9 mouse cellular contexts compared by ENCODE assay signal in genomic region chr4:117283271-117284191, GRCm38 (mm10). TPM values are rescaled to one million over a fixed set of nuclear protein-coding genes. Genes with fewer than 3 reads are reported as not detected.
A peak's percentile ranks its signal among the peaks of the same experiment; 100 is the strongest.
DNase-seq lines count a peak whose midpoint lies in the region; ATAC-seq and TF ChIP-seq lines count a peak whose summit lies in the region.
"Had no signal": no experiment of that assay in that cellular context is flagged by ENCODE, and none has a peak within 500 bp of the region (broad histone marks: within the 10 kb centered on the region; RNA-seq: fewer than 3 reads in every experiment).

No protein-coding gene starts in this region.

- no peak for DNase-seq in kidney, postnatal 4 days
- DNase-seq in retina, postnatal 1 day, result peak; percentile 88
- DNase-seq in thymus, postnatal 25 days, result no peak
- no peak for DNase-seq in left cerebral cortex, postnatal 25 days (ENCODE audit: low spot score in 2 of 2)

- peaks cover 77% of the 10 kb centered on the region for H3K36me3 ChIP-seq in kidney, embryonic 14.5 days (ENCODE audit: control insufficient read depth, insufficient read depth, low read length)
- H3K36me3 ChIP-seq in embryonic facial prominence, embryonic 12.5 days, result peaks cover 82% of the 10 kb centered on the region
- H3K36me3 ChIP-seq in intestine, postnatal 0 days (ENCODE audit: control insufficient read depth, insufficient read depth), result peaks cover 82% of the 10 kb centered on the region

- no peak overlapping the region for H3K4me2 ChIP-seq in kidney, embryonic 14.5 days (replicated peaks; ENCODE audit: low read depth, low read length)
- no peak overlapping the region for H3K4me2 ChIP-seq in embryonic facial prominence, embryonic 12.5 days (replicated peaks)
- no peak overlapping the region for H3K4me2 ChIP-seq in intestine, postnatal 0 days (replicated peaks; ENCODE audit: low read depth)

- H3K27me3 ChIP-seq in kidney, embryonic 14.5 days (ENCODE audit: control insufficient read depth, insufficient read depth, low read length), result no peaks in the 10 kb centered on the region
- H3K27me3 ChIP-seq in embryonic facial prominence, embryonic 12.5 days, result no peaks in the 10 kb centered on the region
- H3K27me3 ChIP-seq in intestine, postnatal 0 days (replicated peaks; ENCODE audit: control insufficient read depth, insufficient read depth, low read length), result no peaks in the 10 kb centered on the region

- H3K4me1 ChIP-seq in kidney, embryonic 14.5 days (ENCODE audit: control insufficient read depth, insufficient read depth, low read length), result peaks cover 32% of the 10 kb centered on the region
- peaks cover 33% of the 10 kb centered on the region for H3K4me1 ChIP-seq in embryonic facial prominence, embryonic 12.5 days
- H3K4me1 ChIP-seq in intestine, postnatal 0 days (replicated peaks; ENCODE audit: control insufficient read depth, insufficient read depth, low read length), result no peaks in the 10 kb centered on the region; the same call in 1 of the 2 replicates

- no peak overlapping the region for H3K9ac ChIP-seq in kidney, embryonic 14.5 days (ENCODE audit: low read depth, low read length)
- H3K9ac ChIP-seq in embryonic facial prominence, embryonic 12.5 days, result no peak overlapping the region
- H3K9ac ChIP-seq in intestine, postnatal 0 days (ENCODE audit: low read depth, low read length), result no peak overlapping the region
- H3K9ac ChIP-seq: liver, embryonic 14.5 days had no signal

- TF ChIP-seq CTCF in intestine, postnatal 0 days (IDR thresholded peaks at IDR 0.05; ENCODE audit: low read depth), result no peak

- 25% methylated on average over 22 of the region's 22 CpGs for WGBS in kidney, embryonic 14.5 days
- 47% methylated on average over 22 of the region's 22 CpGs for WGBS in embryonic facial prominence, embryonic 12.5 days
- WGBS in intestine, postnatal 0 days, result 29% methylated on average over 22 of the region's 22 CpGs

- H3K4me3 ChIP-seq in kidney, embryonic 14.5 days (ENCODE audit: low read length), result no peak overlapping the region
- no peak overlapping the region for H3K4me3 ChIP-seq in embryonic facial prominence, embryonic 12.5 days
- H3K4me3 ChIP-seq in intestine, postnatal 0 days (ENCODE audit: low read depth, low read length), result no peak overlapping the region

- 0 out of 2 replicates have a peak overlapping the region, but pooled peaks have one; percentile 11 for H3K27ac ChIP-seq in kidney, embryonic 14.5 days (ENCODE audit: low read depth, low read length)
- H3K27ac ChIP-seq in embryonic facial prominence, embryonic 12.5 days, result peak overlapping the region; percentile 58
- no peak overlapping the region; the same call in none of the 2 replicates for H3K27ac ChIP-seq in intestine, postnatal 0 days (ENCODE audit: low read depth, low read length)
- H3K27ac ChIP-seq: liver, embryonic 14.5 days had no signal

- H3K9me3 ChIP-seq in kidney, embryonic 14.5 days (ENCODE audit: control insufficient read depth, low read length), result no peaks in the 10 kb centered on the region
- no peaks in the 10 kb centered on the region for H3K9me3 ChIP-seq in embryonic facial prominence, embryonic 12.5 days
- H3K9me3 ChIP-seq in intestine, postnatal 0 days (ENCODE audit: control insufficient read depth), result no peaks in the 10 kb centered on the region

- intact Hi-C loops in left cerebral cortex, postnatal 25 days (cut with DNase I), result no loop called here

- peak; percentile 50; the same call in 1 of the 2 replicates for ATAC-seq in kidney, embryonic 14.5 days (ENCODE audit: low FRiP score, low TSS enrichment)
- peak; percentile 62 for ATAC-seq in embryonic facial prominence, embryonic 12.5 days (ENCODE audit: insufficient number of reproducible peaks, insufficient read depth, low FRiP score, low TSS enrichment)
- ATAC-seq in intestine, postnatal 0 days, result peak; percentile 6; the same call in 1 of the 2 replicates
- no peak for ATAC-seq in frontal cortex, adult (ENCODE audit: low TSS enrichment)

RNA-seq across cellular contexts. Expression of gene Armh1, which starts 31.6 kb away (rescaled TPM):
- 0.15 and 0.54 TPM in 2 replicates for polyA plus RNA-seq in kidney, embryonic 14.5 days (2014; fragmentation: Nextera tagmentation; extraction: Ambion mirVana)
- 0.64 and 1.3 TPM in 2 replicates for polyA plus RNA-seq in embryonic facial prominence, embryonic 12.5 days (2016; fragmentation: Nextera tagmentation; extraction: Ambion mirVana)
- polyA plus RNA-seq in intestine, postnatal 0 days (2015; fragmentation: Nextera tagmentation; extraction: Ambion mirVana), result 0.12 and 0.22 TPM in 2 replicates
- under 1 TPM in 1 of 2 experiments, not detected in 1; 0.55 TPM for total RNA-seq in left cerebral cortex, postnatal 25 days (2021)
- polyA plus RNA-seq: liver, embryonic 14.5 days had no signal

RNA-seq across cellular contexts. Expression of gene Tmem53, which starts 31.8 kb away (rescaled TPM):
- 10.1 and 13.8 TPM in 2 replicates for polyA plus RNA-seq in kidney, embryonic 14.5 days (2014; fragmentation: Nextera tagmentation; extraction: Ambion mirVana)
- 11.3 and 11.8 TPM in 2 replicates for polyA plus RNA-seq in embryonic facial prominence, embryonic 12.5 days (2016; fragmentation: Nextera tagmentation; extraction: Ambion mirVana)
- 12.8 and 14.0 TPM in 2 replicates for polyA plus RNA-seq in intestine, postnatal 0 days (2015; fragmentation: Nextera tagmentation; extraction: Ambion mirVana)
- 1 to 10 TPM; 2.4 to 5.2 TPM for total RNA-seq in left cerebral cortex, postnatal 25 days (2021)
